Mouse (Mus musculus): ENCODE data around the gene Olfr172. TPM values are rescaled to one million over a fixed set of nuclear protein-coding genes. Genes with fewer than 3 reads are reported as not detected.

Olfr172 gene
- polyA plus RNA-seq, 1 experiment from 2014 or later, result not detected

DNA sequence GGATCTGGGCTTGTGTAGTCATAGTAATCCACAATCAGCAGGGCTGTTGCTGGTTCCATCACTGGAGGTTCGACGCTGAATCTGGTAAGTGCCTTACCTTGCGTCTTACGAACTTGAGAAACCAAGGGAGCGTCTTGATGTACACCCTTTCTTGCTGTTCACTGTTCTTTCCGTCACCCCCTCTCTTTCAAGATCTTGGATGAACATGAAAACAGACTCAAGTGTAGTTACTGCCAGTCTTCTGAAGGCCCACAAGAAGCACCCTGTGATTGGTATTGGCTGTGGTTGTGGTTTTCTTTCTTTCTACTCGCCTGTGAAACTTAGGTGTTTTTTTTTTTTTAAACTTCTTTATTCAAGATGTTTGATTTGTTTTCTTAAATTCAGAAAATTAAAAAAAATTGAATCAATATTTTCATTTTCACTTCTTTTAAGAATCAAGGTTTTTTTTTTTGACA, 44.3 kb downstream of the Olfr172 start, which contains the start of gene Gpr15:
Gene Gpr15, minus strand, starts transcription at position 405 of the 455 bp plus-strand sequence.
- ATAC-seq, result no peak
- Histone ChIP-seq H3K36me3 (no peaks in the 10 kb centered on the region), H3K9ac (replicated peaks) (no peak within 1 kb of the TSS), H3K4me3 (replicated peaks) (no peak within 1 kb of the TSS), H3K9me3 (no peaks in the 10 kb centered on the region), H3K4me1 (replicated peaks) (no peaks in the 10 kb centered on the region), H3K27ac (no peak within 1 kb of the TSS), H3K27me3 (no peaks in the 10 kb centered on the region), H3K4me2 (replicated peaks) (no peak within 1 kb of the TSS)
- 92% methylated on average over 7 of the region's 7 CpGs for WGBS

DNA sequence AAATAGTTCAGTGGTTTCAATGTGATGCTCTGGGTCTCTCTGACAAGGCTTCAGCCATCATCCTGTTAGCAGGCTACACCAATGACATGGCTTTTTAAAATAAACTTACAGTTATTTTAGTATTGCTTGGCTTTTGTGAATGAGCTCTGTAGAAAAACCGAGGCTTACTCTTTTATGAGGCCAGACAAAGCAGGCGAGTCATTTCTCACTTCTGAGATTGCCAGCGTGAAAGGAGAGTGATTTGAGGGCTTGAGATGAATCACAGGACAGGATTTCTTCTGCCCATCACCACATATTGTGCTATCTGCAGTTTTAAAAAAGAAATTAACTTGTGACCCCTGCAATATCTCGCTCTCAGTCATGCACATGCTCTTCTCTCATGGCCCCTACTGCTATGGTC, 48.0 kb downstream of the Olfr172 start:
- H3K4me3 ChIP-seq (replicated peaks), result no peak overlapping the region
- H3K4me2 ChIP-seq (replicated peaks), result no peak overlapping the region
- H3K9ac ChIP-seq (replicated peaks), result no peak overlapping the region
- no peaks in the 10 kb centered on the region for H3K9me3 ChIP-seq
- H3K27ac ChIP-seq, result no peak overlapping the region
- WGBS, result 73% methylated on average over 4 of the region's 4 CpGs
- no peaks in the 10 kb centered on the region for H3K36me3 ChIP-seq
- H3K4me1 ChIP-seq (replicated peaks), result no peaks in the 10 kb centered on the region
- no peak for ATAC-seq
- no peaks in the 10 kb centered on the region for H3K27me3 ChIP-seq

DNA sequence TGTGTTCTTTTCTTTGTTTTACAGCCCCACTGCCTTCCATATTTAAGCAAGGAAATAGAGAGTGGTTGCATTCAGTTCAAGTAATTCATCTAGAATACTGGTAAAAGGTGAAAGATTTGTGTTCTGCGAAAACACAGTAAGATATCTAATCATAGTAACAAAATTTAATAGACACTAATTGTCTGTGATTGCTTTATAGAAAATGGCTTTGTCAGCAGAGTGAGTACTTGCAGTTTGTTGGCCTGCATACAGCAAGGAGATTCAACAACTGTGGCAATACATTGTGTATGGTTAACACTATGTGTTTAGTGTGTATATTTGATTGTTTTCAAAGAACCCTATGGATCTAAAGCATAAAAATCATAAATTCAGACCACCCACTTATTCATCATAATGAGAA, 49.8 kb downstream of the Olfr172 start:
- no peaks in the 10 kb centered on the region for H3K27me3 ChIP-seq
- H3K4me2 ChIP-seq (replicated peaks), result no peak overlapping the region
- WGBS, result 91% methylated on average over 1 of the region's 1 CpGs
- no peak for ATAC-seq
- H3K4me1 ChIP-seq (replicated peaks), result no peaks in the 10 kb centered on the region
- H3K36me3 ChIP-seq, result no peaks in the 10 kb centered on the region
- no peak overlapping the region for H3K9ac ChIP-seq (replicated peaks)
- no peak overlapping the region for H3K4me3 ChIP-seq (replicated peaks)
- no peaks in the 10 kb centered on the region for H3K9me3 ChIP-seq
- H3K27ac ChIP-seq, result no peak overlapping the region

DNA sequence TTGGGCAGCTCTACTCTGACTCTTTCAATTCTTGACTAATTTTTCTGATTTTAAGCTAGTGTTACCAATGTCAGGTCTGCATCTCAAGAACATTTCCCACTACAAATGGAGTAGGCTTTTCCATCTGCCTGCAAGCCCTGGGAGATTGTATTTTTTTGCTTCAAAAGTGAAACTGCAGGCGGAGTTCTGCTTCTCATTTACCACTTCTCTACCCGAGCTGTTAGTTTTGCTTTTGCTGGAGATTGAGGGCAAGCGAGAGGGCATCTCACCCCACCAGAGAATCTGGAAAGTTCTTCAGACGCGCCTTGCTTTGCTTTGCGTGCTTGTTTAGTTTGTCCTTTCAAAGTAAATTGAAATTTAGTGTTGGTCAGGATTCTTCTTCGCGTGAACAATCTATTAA, 50.8 kb downstream of the Olfr172 start:
- Histone ChIP-seq H3K4me1 (replicated peaks) (no peaks in the 10 kb centered on the region), H3K27ac (no peak overlapping the region), H3K36me3 (no peaks in the 10 kb centered on the region), H3K27me3 (no peaks in the 10 kb centered on the region), H3K4me3 (replicated peaks) (no peak overlapping the region), H3K9me3 (no peaks in the 10 kb centered on the region), H3K4me2 (replicated peaks) (no peak overlapping the region), H3K9ac (replicated peaks) (no peak overlapping the region)
- WGBS, result 83% methylated on average over 8 of the region's 8 CpGs
- no peak for ATAC-seq

Small RNAs within 50 kb of the gene (microRNA-seq; reads per million reads assigned to microRNA genes)
- not detected for gene Gm27564

Other genes with a start within 250 kb of the Olfr172 start
- gene St3gal6, start 238.9 kb downstream of the Olfr172 start, polyA plus RNA-seq (2015; fragmentation: Nextera tagmentation; extraction: Ambion mirVana), result 8.3 and 9.9 TPM in 2 replicates
- gene Gm813, start 146.2 kb downstream of the Olfr172 start, polyA plus RNA-seq (2015; fragmentation: Nextera tagmentation; extraction: Ambion mirVana), result not detected in 2 replicates
- not detected in 2 replicates for gene E330017A01Rik, start 124.4 kb downstream of the Olfr172 start, polyA plus RNA-seq (2015; fragmentation: Nextera tagmentation; extraction: Ambion mirVana)
- gene Cpox, start 92.9 kb downstream of the Olfr172 start, polyA plus RNA-seq (2015; fragmentation: Nextera tagmentation; extraction: Ambion mirVana), result 7.1 and 10.6 TPM in 2 replicates
- gene Gpr15, start 44.1 kb downstream of the Olfr172 start, polyA plus RNA-seq (2015; fragmentation: Nextera tagmentation; extraction: Ambion mirVana), result not detected in 2 replicates
- 113 and 119 TPM in 2 replicates for gene Cldnd1, start 35.3 kb downstream of the Olfr172 start, polyA plus RNA-seq (2015; fragmentation: Nextera tagmentation; extraction: Ambion mirVana)
- gene Olfr173, start 37.1 kb upstream of the Olfr172 start, polyA plus RNA-seq (2015; fragmentation: Nextera tagmentation; extraction: Ambion mirVana), result not detected in 2 replicates
- gene Olfr175-ps1, start 63.6 kb upstream of the Olfr172 start, polyA plus RNA-seq (2015; fragmentation: Nextera tagmentation; extraction: Ambion mirVana), result not detected in 2 replicates
- not detected in 2 replicates for gene Olfr177, start 111.6 kb upstream of the Olfr172 start, polyA plus RNA-seq (2015; fragmentation: Nextera tagmentation; extraction: Ambion mirVana)
- gene Olfr178, start 128.9 kb upstream of the Olfr172 start, polyA plus RNA-seq (2015; fragmentation: Nextera tagmentation; extraction: Ambion mirVana), result not detected in 2 replicates
- gene Olfr181, start 165.6 kb upstream of the Olfr172 start, polyA plus RNA-seq (2015; fragmentation: Nextera tagmentation; extraction: Ambion mirVana), result not detected in 2 replicates
- not detected in 2 replicates for gene Olfr180, start 166.2 kb upstream of the Olfr172 start, polyA plus RNA-seq (2015; fragmentation: Nextera tagmentation; extraction: Ambion mirVana)
- not detected in 2 replicates for gene Olfr183, start 232.2 kb upstream of the Olfr172 start, polyA plus RNA-seq (2015; fragmentation: Nextera tagmentation; extraction: Ambion mirVana)